Mouse (Mus musculus) olfactory bulb, adult 2 months (tissue): ENCODE measurements around the gene Gm45337.

Experiments used
- CTCF ChIP-seq: fragments of 200-500 bp; IDR thresholded peaks from 2 replicates; pipeline ENCODE4 v1.5.1; 2012; ENCODE audit warnings: low read depth, mild to moderate bottlenecking, low read length, moderate library complexity; ENCODE audit not compliant: insufficient read depth
- POLR2A ChIP-seq: fragments of 200-500 bp; IDR thresholded peaks from 2 replicates; pipeline ENCODE4 v1.6.1; 2012; ENCODE audit warnings: mild to moderate bottlenecking, low read depth, low read length, moderate library complexity; ENCODE audit not compliant: insufficient read depth

GRCm38 (mm10) chr7:142134206-142134995, 10.0 kb downstream of the Gm45337 start:
- TF ChIP-seq CTCF (no peak), POLR2A (no peak)
